In genomic region chr9:83247066-83247668, GRCm38 (mm10) we compare ENCODE assay signal across 11 mouse cellular contexts.
DNase-seq lines count a peak whose midpoint lies in the region; ATAC-seq and TF ChIP-seq lines count a peak whose summit lies in the region.
"Had no signal": no experiment of that assay in that cellular context is flagged by ENCODE, and none has a peak within 500 bp of the region (broad histone marks: within the 10 kb centered on the region; RNA-seq: fewer than 3 reads in every experiment).

No protein-coding gene starts in this region.

- ATAC-seq in lung, embryonic 14.5 days (ENCODE audit: insufficient read depth), result no peak
- no peak for ATAC-seq in monocyte, adult 5-6 weeks (replicated peaks; ENCODE audit: insufficient number of reproducible peaks, low FRiP score, low TSS enrichment, poor library complexity, severe bottlenecking)

- H3K9me3 ChIP-seq in lung, embryonic 14.5 days (ENCODE audit: low read depth, low read length), result no peaks in the 10 kb centered on the region
- H3K9me3 ChIP-seq: hindbrain, embryonic 12.5 days; liver, embryonic 15.5 days had no signal

- no peak for TF ChIP-seq CTCF in lung, embryonic 14.5 days (IDR thresholded peaks at IDR 0.05; ENCODE audit: low read depth)
- TF ChIP-seq CTCF in lung, adult 2 months (IDR thresholded peaks at IDR 0.05; ENCODE audit: insufficient read depth, low read length), result no peak

- no peak overlapping the region for H3K4me3 ChIP-seq in lung, embryonic 14.5 days (ENCODE audit: low read depth, low read length)
- no peak overlapping the region for H3K4me3 ChIP-seq in lung, adult 2 months (replicated peaks; ENCODE audit: extremely low read depth, low read depth, low read length)
- H3K4me3 ChIP-seq: hindbrain, embryonic 12.5 days; liver, embryonic 15.5 days had no signal

- 39% methylated on average over 12 of the region's 12 CpGs for WGBS in lung, embryonic 14.5 days
- 52% methylated on average over 12 of the region's 12 CpGs for WGBS in lung, adult 2 months

- H3K9ac ChIP-seq in lung, embryonic 14.5 days, result no peak overlapping the region
- H3K9ac ChIP-seq: hindbrain, embryonic 12.5 days; liver, embryonic 15.5 days had no signal

- no peak overlapping the region for H3K27ac ChIP-seq in lung, embryonic 14.5 days (ENCODE audit: low read depth)
- H3K27ac ChIP-seq: hindbrain, embryonic 12.5 days; liver, embryonic 15.5 days had no signal

- intact Hi-C loops in heart, postnatal 14 days (cut with DNase I), result no loop called here

- TF ChIP-seq POLR2A in lung, adult 2 months (IDR thresholded peaks at IDR 0.05; ENCODE audit: borderline replicate concordance, extremely low read depth, low read depth, low read length), result no peak

- H3K4me2 ChIP-seq in lung, embryonic 14.5 days, result no peak overlapping the region
- H3K4me2 ChIP-seq: hindbrain, embryonic 12.5 days; liver, embryonic 15.5 days had no signal

- no peaks in the 10 kb centered on the region for H3K36me3 ChIP-seq in lung, embryonic 14.5 days (ENCODE audit: insufficient read depth)
- H3K36me3 ChIP-seq: hindbrain, embryonic 12.5 days; liver, embryonic 15.5 days had no signal

- DNase-seq in adrenal gland, adult 2 months, result peak; percentile 41
- DNase-seq in adrenal gland, adult 18-20 months (ENCODE audit: low spot score in 2 of 2), result no peak
- peak; percentile 18 for DNase-seq in lung, embryonic 14.5 days
- no peak for DNase-seq in lung, adult 2 months
- DNase-seq in heart, postnatal 14 days, result peak; percentile 10 to 11
- DNase-seq in kidney, postnatal 14 days, result peak; percentile 60
- no peak for DNase-seq in spleen, postnatal 36 days (ENCODE audit: low spot score in 2 of 2)
- DNase-seq: cerebellum, adult 9-10 months had no signal

- no peaks in the 10 kb centered on the region for H3K4me1 ChIP-seq in lung, embryonic 14.5 days (ENCODE audit: insufficient read depth)
- H3K4me1 ChIP-seq in lung, adult 2 months (ENCODE audit: control insufficient read depth, insufficient read depth, low read length), result no peaks in the 10 kb centered on the region
- H3K4me1 ChIP-seq: hindbrain, embryonic 12.5 days; liver, embryonic 15.5 days had no signal

- no peaks in the 10 kb centered on the region for H3K27me3 ChIP-seq in lung, embryonic 14.5 days (ENCODE audit: insufficient read depth, low read length)
- H3K27me3 ChIP-seq: hindbrain, embryonic 12.5 days; liver, embryonic 15.5 days had no signal

Comparison
In these comparisons a context has a peak if more than half of its experiments do, and no peak if none do; other contexts are left out.
1. DNase-seq: peak in adrenal gland, adult 2 months (single experiment), lung, embryonic 14.5 days (single experiment), heart, postnatal 14 days (2 of 2) and kidney, postnatal 14 days (single experiment); none in adrenal gland, adult 18-20 months (0 of 2), lung, adult 2 months (single experiment) and spleen, postnatal 36 days (0 of 2).